11 mouse cellular contexts compared by ENCODE assay signal in genomic region chr19:48429755-48430154, GRCm38 (mm10).
DNase-seq lines count a peak whose midpoint lies in the region; ATAC-seq and TF ChIP-seq lines count a peak whose summit lies in the region.
"Had no signal": no experiment of that assay in that cellular context is flagged by ENCODE, and none has a peak within 500 bp of the region (broad histone marks: within the 10 kb centered on the region; RNA-seq: fewer than 3 reads in every experiment).

No protein-coding gene starts in this region.

- H3K9ac ChIP-seq in hindbrain, embryonic 16.5 days (ENCODE audit: low read depth, low read length) = no peak overlapping the region
- H3K9ac ChIP-seq in kidney, embryonic 14.5 days (ENCODE audit: low read depth, low read length) = no peak overlapping the region

- no peaks in the 10 kb centered on the region for H3K36me3 ChIP-seq in hindbrain, embryonic 16.5 days (ENCODE audit: control insufficient read depth, insufficient read depth, low read length)
- H3K36me3 ChIP-seq in kidney, embryonic 14.5 days (ENCODE audit: control insufficient read depth, insufficient read depth, low read length) = no peaks in the 10 kb centered on the region

- no peaks in the 10 kb centered on the region for H3K27me3 ChIP-seq in hindbrain, embryonic 16.5 days (replicated peaks; ENCODE audit: control insufficient read depth, insufficient read depth, low read length)
- H3K27me3 ChIP-seq in kidney, embryonic 14.5 days (ENCODE audit: control insufficient read depth, insufficient read depth, low read length) = no peaks in the 10 kb centered on the region

- no peak for TF ChIP-seq POLR2A in lung, adult 2 months (IDR thresholded peaks at IDR 0.05; ENCODE audit: borderline replicate concordance, extremely low read depth, low read depth, low read length)

- peak; percentile 56; the same call in 1 of the 2 replicates for ATAC-seq in hindbrain, embryonic 16.5 days
- no peak for ATAC-seq in kidney, embryonic 14.5 days (ENCODE audit: low FRiP score, low TSS enrichment)
- ATAC-seq: intestine, embryonic 16.5 days had no signal

- no peak overlapping the region for H3K4me2 ChIP-seq in hindbrain, embryonic 16.5 days (ENCODE audit: low read length)
- H3K4me2 ChIP-seq in kidney, embryonic 14.5 days (replicated peaks; ENCODE audit: low read depth, low read length) = no peak overlapping the region

- 20% methylated on average over 2 of the region's 2 CpGs for WGBS in hindbrain, embryonic 16.5 days
- WGBS in lung, adult 2 months = 30% methylated on average over 2 of the region's 2 CpGs
- 57% methylated on average over 2 of the region's 2 CpGs for WGBS in kidney, embryonic 14.5 days

- H3K4me1 ChIP-seq in hindbrain, embryonic 16.5 days (ENCODE audit: control insufficient read depth, insufficient read depth, low read depth, low read length) = peaks cover 4% of the 10 kb centered on the region; the same call in 1 of the 2 replicates
- H3K4me1 ChIP-seq in lung, adult 2 months (ENCODE audit: control insufficient read depth, insufficient read depth, low read length) = no peaks in the 10 kb centered on the region
- no peaks in the 10 kb centered on the region for H3K4me1 ChIP-seq in kidney, embryonic 14.5 days (ENCODE audit: control insufficient read depth, insufficient read depth, low read length)

- peak; percentile 10 for DNase-seq in right cerebral cortex, adult 18-20 months
- DNase-seq in right cerebral cortex, postnatal 14 days = no peak
- peak; percentile 19 for DNase-seq in lung, adult 2 months
- peak; percentile 18 for DNase-seq in telencephalon, adult 2 months (ENCODE audit: low read depth, low spot score)
- DNase-seq in kidney, postnatal 36 days = no peak
- no peak for DNase-seq in T-cell, adult 2 months (ENCODE audit: low spot score)
- DNase-seq: adrenal gland, adult 2 months; thymus, postnatal 14 days had no signal

- TF ChIP-seq CTCF in lung, adult 2 months (IDR thresholded peaks at IDR 0.05; ENCODE audit: insufficient read depth, low read length) = no peak

- no peak overlapping the region for H3K4me3 ChIP-seq in hindbrain, embryonic 16.5 days (ENCODE audit: low read length)
- H3K4me3 ChIP-seq in lung, adult 2 months (replicated peaks; ENCODE audit: extremely low read depth, low read depth, low read length) = no peak overlapping the region
- no peak overlapping the region for H3K4me3 ChIP-seq in kidney, embryonic 14.5 days (ENCODE audit: low read length)

- H3K9me3 ChIP-seq in hindbrain, embryonic 16.5 days (ENCODE audit: control insufficient read depth, low read length) = no peaks in the 10 kb centered on the region
- H3K9me3 ChIP-seq in kidney, embryonic 14.5 days (ENCODE audit: control insufficient read depth, low read length) = no peaks in the 10 kb centered on the region

- H3K27ac ChIP-seq in hindbrain, embryonic 16.5 days (ENCODE audit: low read depth, low read length) = no peak overlapping the region
- no peak overlapping the region for H3K27ac ChIP-seq in kidney, embryonic 14.5 days (ENCODE audit: low read depth, low read length)

Comparison
In these comparisons a context has a peak if more than half of its experiments do, and no peak if none do; other contexts are left out.
1. DNase-seq: peak in right cerebral cortex, adult 18-20 months (single experiment), lung, adult 2 months (single experiment) and telencephalon, adult 2 months (single experiment); none in right cerebral cortex, postnatal 14 days (single experiment), kidney, postnatal 36 days (0 of 2) and T-cell, adult 2 months (single experiment).